Mouse (Mus musculus) midbrain, postnatal 0 days (tissue): ENCODE data around the gene Ankfy1. TPM values are rescaled to one million over a fixed set of nuclear protein-coding genes. Genes with fewer than 3 reads are reported as not detected.

Experiments used
- ATAC-seq: fragments of 200-750 bp; cut with Nextera tagmentation; 2 replicates; pipeline ENCODE4 v1.8.0; 2017; ENCODE audit warnings: moderate number of reproducible peaks, mild to moderate bottlenecking, moderate TSS enrichment, moderate library complexity; ENCODE audit not compliant: low FRiP score
- DNase-seq: peaks from one replicate; pipeline ENCODE4 v3.0.0-alpha.2; 2015; ENCODE audit warnings: low spot score
- H3K27ac ChIP-seq: fragments of 300-500 bp; sonication (generic); 2 replicates; pipeline ENCODE4 v1.5.1; 2014; ENCODE audit warnings: low read depth, mild to moderate bottlenecking, low read length, mixed read lengths
- H3K27me3 ChIP-seq: fragments of 300-500 bp; sonication (generic); 2 replicates; pipeline ENCODE4 v1.6.1; 2014; ENCODE audit warnings: low read length, control low read depth, mixed read lengths; ENCODE audit not compliant: insufficient read depth
- H3K36me3 ChIP-seq: fragments of 300-500 bp; sonication (generic); 2 replicates; pipeline ENCODE4 v1.6.1; 2014; ENCODE audit warnings: low read length, control low read depth, mixed read lengths; ENCODE audit not compliant: insufficient read depth
- H3K4me1 ChIP-seq: fragments of 300-500 bp; sonication (generic); 2 replicates; pipeline ENCODE4 v1.6.1; 2014; ENCODE audit warnings: mild to moderate bottlenecking, control low read depth, antibody characterized with exemption, low read length, mixed read lengths; ENCODE audit not compliant: insufficient read depth
- H3K4me2 ChIP-seq: fragments of 300-500 bp; sonication (generic); 2 replicates; pipeline ENCODE4 v1.6.1; 2014; ENCODE audit warnings: low read depth, mild to moderate bottlenecking, low read length, mixed read lengths; ENCODE audit not compliant: poor library complexity, severe bottlenecking
- H3K4me3 ChIP-seq: fragments of 300-500 bp; sonication (generic); 2 replicates; pipeline ENCODE4 v1.5.1; 2014; ENCODE audit warnings: low read depth, mild to moderate bottlenecking, low read length, moderate library complexity
- H3K9ac ChIP-seq: fragments of 300-500 bp; sonication (generic); replicated peaks from 2 replicates; pipeline ENCODE4 v1.6.1; 2014; ENCODE audit warnings: mild to moderate bottlenecking, low read length, moderate library complexity, mixed read lengths; ENCODE audit not compliant: poor library complexity, severe bottlenecking
- H3K9me3 ChIP-seq: fragments of 300-500 bp; sonication (generic); 2 replicates; pipeline ENCODE4 v1.6.1; 2016; ENCODE audit warnings: low read length, control low read depth
- CTCF ChIP-seq: IDR thresholded peaks from 2 replicates; pipeline ENCODE4 v1.5.1; 2016; ENCODE audit warnings: antibody characterized with exemption, mild to moderate bottlenecking
- WGBS: fragments of 180-500 bp; shearing (Covaris S2); extraction: QIAGEN DNeasy Blood & Tissue Kit; methylation state at CpG from one replicate; pipeline ENCODE4 v1.1.7; 2014; 5-methylcytosine and 5-hydroxymethylcytosine counted together
- microRNA-seq: library from miRNA; unstranded; fragments of <30 nt; microRNA quantifications from one replicate; pipeline ENCODE4, GENCODE M21; 2016; ENCODE audit warnings: borderline number of aligned reads
- polyA plus RNA-seq: library from polyadenylated mRNA; unstranded; fragments of >200 nt; fragmentation: Nextera tagmentation; extraction: Ambion mirVana; gene quantifications from 2 replicates; pipeline ENCODE4 v1.2.1, GENCODE M21; 2015
- total RNA-seq: library from RNA; depleted of rRNA; stranded (reverse); fragments of >200 nt; gene quantifications from 2 replicates; pipeline ENCODE4 v1.2.3, GENCODE M21; 2014; rRNA removed

The Ankfy1 gene
- total and polyA plus RNA-seq, 2 experiments from 2014 or later, result 19.6 to 48.1 TPM

DNA sequence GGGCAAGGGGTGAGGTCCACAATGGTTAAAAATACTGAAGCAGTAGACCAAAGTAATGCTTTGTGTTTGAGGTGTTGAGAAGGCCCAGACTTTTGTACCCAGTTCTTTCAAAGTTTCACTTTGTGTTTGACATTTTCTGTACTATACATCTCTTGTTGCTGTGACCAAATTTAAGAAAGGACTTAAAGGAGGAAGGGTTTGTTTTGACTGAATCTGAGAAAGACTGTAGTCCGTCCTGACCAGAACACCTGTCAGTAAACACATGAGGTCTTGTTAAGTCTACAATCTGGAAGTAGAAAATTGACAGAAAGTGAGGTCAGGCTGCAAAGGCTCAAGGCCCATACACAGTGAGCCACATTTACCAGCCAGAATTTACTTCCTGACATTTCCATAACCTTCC, 127.1 kb downstream of the Ankfy1 start:
- no peaks in the 10 kb centered on the region for H3K4me1 ChIP-seq
- 81% methylated on average over 1 of the region's 1 CpGs for WGBS

DNA sequence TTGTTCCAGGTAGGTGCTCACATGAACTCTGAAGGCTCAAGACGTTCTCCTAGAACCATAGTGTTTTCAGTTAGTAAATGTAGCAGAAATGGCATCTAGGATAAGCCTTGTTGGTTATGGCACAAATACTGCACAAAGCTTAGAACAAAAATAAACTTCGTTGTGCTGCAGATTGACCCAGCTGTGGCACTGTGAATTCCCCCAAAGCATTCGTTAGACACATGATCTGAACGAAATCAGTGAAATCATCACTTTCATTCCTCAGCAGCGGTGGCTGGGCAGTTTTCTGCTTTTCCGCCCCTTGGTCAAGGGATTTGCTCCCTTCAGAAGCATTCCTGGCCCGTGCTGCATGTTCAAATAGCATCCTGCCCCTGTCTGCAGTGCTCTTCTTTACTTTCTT, 128.3 kb downstream of the Ankfy1 start:
- WGBS, result 91% methylated on average over 7 of the region's 7 CpGs
- Histone ChIP-seq H3K9ac (no peak overlapping the region), H3K4me1 (no peaks in the 10 kb centered on the region), H3K27me3 (no peaks in the 10 kb centered on the region), H3K4me3 (no peak overlapping the region), H3K27ac (no peak overlapping the region), H3K4me2 (no peak overlapping the region), H3K9me3 (no peaks in the 10 kb centered on the region), H3K36me3 (peaks cover 29% of the 10 kb centered on the region)
- no peak for DNase-seq
- TF ChIP-seq CTCF, result no peak
- no peak for ATAC-seq

More for the DNA sequence above, 127.1 kb downstream of the Ankfy1 start:
- Histone ChIP-seq H3K27me3 (no peaks in the 10 kb centered on the region), H3K9ac (no peak overlapping the region), H3K9me3 (no peaks in the 10 kb centered on the region), H3K27ac (no peak overlapping the region), H3K4me2 (no peak overlapping the region), H3K36me3 (peaks cover 26% of the 10 kb centered on the region), H3K4me3 (no peak overlapping the region)
- DNase-seq (no peak), ATAC-seq (no peak)
- no peak for TF ChIP-seq CTCF

- WGBS, result 91% methylated on average over 7 of the region's 7 CpGs
- DNase-seq (no peak), ATAC-seq (no peak)
- no peak for TF ChIP-seq CTCF
- Histone ChIP-seq H3K27me3 (no peaks in the 10 kb centered on the region), H3K4me3 (no peak overlapping the region), H3K36me3 (peaks cover 40% of the 10 kb centered on the region), H3K27ac (no peak overlapping the region), H3K4me1 (no peaks in the 10 kb centered on the region), H3K9ac (no peak overlapping the region), H3K9me3 (no peaks in the 10 kb centered on the region), H3K4me2 (no peak overlapping the region)
These were observed 131.2 kb downstream of the Ankfy1 start for GRCm38 (mm10) chr11:72821041-72821440.

Small RNA genes lying within 50 kb of the gene (microRNA-seq; reads per million reads assigned to microRNA genes)
- not detected for gene Gm25678

Other genes starting within 250 kb of the Ankfy1 start
- 25.9 and 30.7 TPM in 2 replicates for gene Mybbp1a, start 248.7 kb upstream of the Ankfy1 start, total RNA-seq
- gene Mybbp1a, start 248.7 kb upstream of the Ankfy1 start, polyA plus RNA-seq, result 50.0 and 50.4 TPM in 2 replicates
- gene Spns2, start 200.1 kb upstream of the Ankfy1 start, total RNA-seq, result 46.2 and 56.8 TPM in 2 replicates
- gene Spns2, start 200.1 kb upstream of the Ankfy1 start, polyA plus RNA-seq, result 7.7 TPM in 2 replicates
- 0.22 and 0.24 TPM in 2 replicates for gene Spns3, start 139.5 kb upstream of the Ankfy1 start, total RNA-seq
- gene Spns3, start 139.5 kb upstream of the Ankfy1 start, polyA plus RNA-seq, result not detected in 2 replicates
- gene Ube2g1, start 82.7 kb upstream of the Ankfy1 start, total RNA-seq, result 44.2 and 46.0 TPM in 2 replicates
- 57.3 and 64.5 TPM in 2 replicates for gene Ube2g1, start 82.7 kb upstream of the Ankfy1 start, polyA plus RNA-seq
- 9.6 and 9.9 TPM in 2 replicates for gene Cyb5d2, start 106.1 kb downstream of the Ankfy1 start, total RNA-seq
- 6.8 and 8.1 TPM in 2 replicates for gene Cyb5d2, start 106.1 kb downstream of the Ankfy1 start, polyA plus RNA-seq
- gene Zzef1, start 106.2 kb downstream of the Ankfy1 start, total RNA-seq, result 39.7 and 41.8 TPM in 2 replicates
- gene Zzef1, start 106.2 kb downstream of the Ankfy1 start, polyA plus RNA-seq, result 9.1 and 10.0 TPM in 2 replicates